Mouse (Mus musculus): ENCODE results near the gene AC109138.7.

Gene AC109138.7

GRCm38 (mm10) chr19:4214071-4214770, at the start of gene AC109138.7, which contains the start of gene Clcf1:
Gene AC109138.7 (plus strand): TSS chr19:4214357.
Gene Clcf1 (plus strand): TSS chr19:4214238.
- 0 out of 2 replicates have a peak, but pooled peaks have one; percentile 26 for ATAC-seq (ENCODE audit: insufficient number of reproducible peaks, low FRiP score, low TSS enrichment)

GRCm38 (mm10) chr19:4164721-4165120, 49.4 kb upstream of the AC109138.7 start:
- ATAC-seq (ENCODE audit: insufficient number of reproducible peaks, low FRiP score, low TSS enrichment) = no peak

- ATAC-seq (ENCODE audit: insufficient number of reproducible peaks, low FRiP score, low TSS enrichment) = no peak
These were observed 47.3 kb upstream of the AC109138.7 start for GRCm38 (mm10) chr19:4166678-4167476.

- peak; percentile 74 for ATAC-seq (ENCODE audit: insufficient number of reproducible peaks, low FRiP score, low TSS enrichment)
These were observed 44.8 kb upstream of the AC109138.7 start for GRCm38 (mm10) chr19:4169378-4169784.

GRCm38 (mm10) chr19:4169810-4170209, 44.3 kb upstream of the AC109138.7 start:
- peak; percentile 34; the same call in 1 of the 2 replicates for ATAC-seq (ENCODE audit: insufficient number of reproducible peaks, low FRiP score, low TSS enrichment)

- no peak for ATAC-seq (ENCODE audit: insufficient number of reproducible peaks, low FRiP score, low TSS enrichment)
These were observed 43.3 kb upstream of the AC109138.7 start for GRCm38 (mm10) chr19:4170723-4171392.

GRCm38 (mm10) chr19:4171393-4172290, 42.5 kb upstream of the AC109138.7 start:
- no peak for ATAC-seq (ENCODE audit: insufficient number of reproducible peaks, low FRiP score, low TSS enrichment)

- ATAC-seq (ENCODE audit: insufficient number of reproducible peaks, low FRiP score, low TSS enrichment) = no peak
These were observed 41.2 kb upstream of the AC109138.7 start for GRCm38 (mm10) chr19:4172925-4173324.

- no peak for ATAC-seq (ENCODE audit: insufficient number of reproducible peaks, low FRiP score, low TSS enrichment)
These were observed 38.7 kb upstream of the AC109138.7 start, which contains the start of gene Carns1 for GRCm38 (mm10) chr19:4175368-4175947. Gene Carns1 (minus strand): TSS chr19:4175479.

- no peak for ATAC-seq (ENCODE audit: insufficient number of reproducible peaks, low FRiP score, low TSS enrichment)
These were observed 33.7 kb upstream of the AC109138.7 start for GRCm38 (mm10) chr19:4180411-4180810.

GRCm38 (mm10) chr19:4181892-4182291, 32.3 kb upstream of the AC109138.7 start:
- no peak for ATAC-seq (ENCODE audit: insufficient number of reproducible peaks, low FRiP score, low TSS enrichment)

- no peak for ATAC-seq (ENCODE audit: insufficient number of reproducible peaks, low FRiP score, low TSS enrichment)
These were observed 30.5 kb upstream of the AC109138.7 start for GRCm38 (mm10) chr19:4183689-4184088.

- ATAC-seq (ENCODE audit: insufficient number of reproducible peaks, low FRiP score, low TSS enrichment) = no peak
These were observed 28.9 kb upstream of the AC109138.7 start for GRCm38 (mm10) chr19:4184976-4185975.

- no peak for ATAC-seq (ENCODE audit: insufficient number of reproducible peaks, low FRiP score, low TSS enrichment)
These were observed 26.9 kb upstream of the AC109138.7 start for GRCm38 (mm10) chr19:4187303-4187702.

- no peak for ATAC-seq (ENCODE audit: insufficient number of reproducible peaks, low FRiP score, low TSS enrichment)
These were observed 25.0 kb upstream of the AC109138.7 start for GRCm38 (mm10) chr19:4189051-4189620.

GRCm38 (mm10) chr19:4190831-4191334, 23.3 kb upstream of the AC109138.7 start, which contains the start of gene Tbc1d10c:
Gene Tbc1d10c (minus strand): TSS chr19:4191284.
- ATAC-seq (ENCODE audit: insufficient number of reproducible peaks, low FRiP score, low TSS enrichment) = no peak

GRCm38 (mm10) chr19:4191528-4192250, 22.5 kb upstream of the AC109138.7 start, which contains the start of gene Ppp1ca:
Gene Ppp1ca (plus strand): TSS chr19:4192065.
- peak; percentile 70 for ATAC-seq (ENCODE audit: insufficient number of reproducible peaks, low FRiP score, low TSS enrichment)
